Mouse (Mus musculus): ENCODE measurements around the gene Gins2. TPM values are rescaled to one million over a fixed set of nuclear protein-coding genes. Genes with fewer than 3 reads are reported as not detected.

Gins2 gene
- polyA plus RNA-seq, 1 experiment from 2014 or later: 88.1 TPM

GRCm38 (mm10) chr8:120531775-120532516 lies 57.2 kb downstream of the Gins2 start:
- 68% methylated on average over 10 of the region's 10 CpGs for WGBS
- Histone ChIP-seq H3K27me3 (replicated peaks) (no peaks in the 10 kb centered on the region), H3K9me3 (no peaks in the 10 kb centered on the region), H3K4me2 (0 out of 2 replicates have a peak overlapping the region, but pooled peaks have one; percentile 13), H3K27ac (peak overlapping the region; percentile 73), H3K9ac (no peak overlapping the region), H3K36me3 (no peaks in the 10 kb centered on the region), H3K4me3 (replicated peaks) (no peak overlapping the region), H3K4me1 (peaks cover 68% of the 10 kb centered on the region)
- ATAC-seq (ENCODE audit: insufficient read depth, low FRiP score, low read depth): no peak

- ATAC-seq (ENCODE audit: insufficient read depth, low FRiP score, low read depth): no peak
- Histone ChIP-seq H3K27me3 (replicated peaks) (no peaks in the 10 kb centered on the region), H3K4me1 (peaks cover 68% of the 10 kb centered on the region), H3K4me2 (no peak overlapping the region), H3K36me3 (no peaks in the 10 kb centered on the region), H3K27ac (no peak overlapping the region), H3K9me3 (no peaks in the 10 kb centered on the region), H3K9ac (no peak overlapping the region), H3K4me3 (replicated peaks) (no peak overlapping the region)
- WGBS: 58% methylated on average over 16 of the region's 16 CpGs
These were observed 58.0 kb downstream of the Gins2 start for GRCm38 (mm10) chr8:120530954-120531656.

GRCm38 (mm10) chr8:120529226-120529625 lies 59.9 kb downstream of the Gins2 start:
- no peak for ATAC-seq (ENCODE audit: insufficient read depth, low FRiP score, low read depth)
- peaks cover 62% of the 10 kb centered on the region for H3K4me1 ChIP-seq
- WGBS: 61% methylated on average over 7 of the region's 7 CpGs
- H3K4me2 ChIP-seq: no peak overlapping the region
- no peak overlapping the region for H3K4me3 ChIP-seq (replicated peaks)
- no peaks in the 10 kb centered on the region for H3K36me3 ChIP-seq
- H3K27me3 ChIP-seq (replicated peaks): no peaks in the 10 kb centered on the region
- no peak overlapping the region for H3K27ac ChIP-seq
- no peaks in the 10 kb centered on the region for H3K9me3 ChIP-seq
- no peak overlapping the region for H3K9ac ChIP-seq

Small RNAs within 50 kb of the gene (microRNA-seq; reads per million reads assigned to microRNA genes)
- not detected for gene Mir7687

Other genes with a start within 250 kb of the Gins2 start
- 2.4 and 3.8 TPM in 2 replicates for gene 1190005I06Rik, start 58.3 kb upstream of the Gins2 start, polyA plus RNA-seq (2015; fragmentation: Nextera tagmentation; extraction: Ambion mirVana)
- gene Gm27021, start 78.8 kb upstream of the Gins2 start, polyA plus RNA-seq (2015; fragmentation: Nextera tagmentation; extraction: Ambion mirVana): 2.0 and 3.0 TPM in 2 replicates
- 1,112 and 1,167 TPM in 2 replicates for gene Cox4i1, start 78.9 kb upstream of the Gins2 start, polyA plus RNA-seq (2015; fragmentation: Nextera tagmentation; extraction: Ambion mirVana)
- 208 and 227 TPM in 2 replicates for gene Emc8, start 79.3 kb upstream of the Gins2 start, polyA plus RNA-seq (2015; fragmentation: Nextera tagmentation; extraction: Ambion mirVana)
- gene Irf8, start 147.1 kb upstream of the Gins2 start, polyA plus RNA-seq (2015; fragmentation: Nextera tagmentation; extraction: Ambion mirVana): 21.8 and 23.0 TPM in 2 replicates